Mouse (Mus musculus) heart, embryonic 13.5 days (tissue): ENCODE data around the gene Mybpc1. TPM values are rescaled to one million over a fixed set of nuclear protein-coding genes. Genes with fewer than 3 reads are reported as not detected.

Experiments used
- ATAC-seq: fragments of 200-750 bp; cut with Nextera tagmentation; 2 replicates; pipeline ENCODE4 v1.8.0; 2017; ENCODE audit warnings: moderate TSS enrichment; ENCODE audit not compliant: insufficient number of reproducible peaks, low FRiP score, low TSS enrichment; ENCODE audit errors: extremely low read depth
- H3K27ac ChIP-seq: fragments of 300-500 bp; sonication (generic); replicated peaks from 2 replicates; pipeline ENCODE4 v1.5.1; 2015; ENCODE audit warnings: moderate library complexity, mild to moderate bottlenecking, inconsistent platforms
- H3K27me3 ChIP-seq: fragments of 300-500 bp; sonication (generic); replicated peaks from 2 replicates; pipeline ENCODE4 v1.6.1; 2015; ENCODE audit warnings: mild to moderate bottlenecking, inconsistent platforms
- H3K36me3 ChIP-seq: fragments of 300-500 bp; sonication (generic); 2 replicates; pipeline ENCODE4 v1.6.1; 2015; ENCODE audit warnings: mild to moderate bottlenecking, inconsistent platforms
- H3K4me1 ChIP-seq: fragments of 300-500 bp; sonication (generic); 2 replicates; pipeline ENCODE4 v1.6.1; 2015; ENCODE audit warnings: inconsistent platforms
- H3K4me2 ChIP-seq: fragments of 300-500 bp; sonication (generic); 2 replicates; pipeline ENCODE4 v1.6.1; 2015; ENCODE audit warnings: inconsistent platforms, mild to moderate bottlenecking, moderate library complexity
- H3K4me3 ChIP-seq: fragments of 300-500 bp; sonication (generic); 2 replicates; pipeline ENCODE4 v1.5.1; 2015; ENCODE audit warnings: moderate library complexity, mild to moderate bottlenecking, inconsistent platforms
- H3K9ac ChIP-seq: fragments of 300-500 bp; sonication (generic); 2 replicates; pipeline ENCODE4 v1.6.1; 2015; ENCODE audit warnings: inconsistent platforms, mild to moderate bottlenecking, moderate library complexity
- H3K9me3 ChIP-seq: fragments of 300-500 bp; sonication (generic); 2 replicates; pipeline ENCODE4 v1.6.1; 2016; ENCODE audit warnings: inconsistent platforms
- WGBS: fragments of 180-500 bp; shearing (Covaris S2); methylation state at CpG from one replicate; pipeline ENCODE4 v1.1.7; 2015; ENCODE audit warnings: mixed read lengths; 5-methylcytosine and 5-hydroxymethylcytosine counted together
- polyA plus RNA-seq: library from polyadenylated mRNA; unstranded; fragments of >200 nt; fragmentation: Nextera tagmentation; extraction: Ambion mirVana; gene quantifications from 2 replicates; pipeline ENCODE4 v1.2.1, GENCODE M21; 2015

The Mybpc1 gene
- polyA plus RNA-seq, 1 experiment from 2014 or later, result 2.0 TPM

DNA sequence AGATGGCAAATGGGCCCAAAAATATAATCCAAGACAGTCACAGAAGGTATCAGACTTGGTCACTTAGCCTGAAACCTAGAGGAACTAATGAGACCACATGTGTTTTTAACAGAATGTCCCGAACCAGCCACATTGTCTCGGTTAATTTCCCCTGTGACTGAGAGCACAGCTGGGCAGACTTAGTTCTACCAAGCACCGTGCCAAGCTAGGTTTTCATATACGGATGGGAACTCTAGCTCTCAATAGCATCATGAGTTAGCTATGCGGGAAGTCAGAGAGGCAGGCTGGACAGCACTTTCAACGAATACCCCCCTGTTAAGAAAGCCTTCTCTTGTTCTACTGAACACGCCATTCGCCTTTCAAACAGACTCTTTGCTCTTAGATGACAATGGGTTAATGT is 1.1 kb upstream of the Mybpc1 start:
- 77% methylated on average over 8 of the region's 8 CpGs for WGBS
- ATAC-seq, result no peak
- H3K4me1 ChIP-seq, result 0 out of 2 replicates have a peak, but pooled peaks cover 6% of the 10 kb centered on the region

DNA sequence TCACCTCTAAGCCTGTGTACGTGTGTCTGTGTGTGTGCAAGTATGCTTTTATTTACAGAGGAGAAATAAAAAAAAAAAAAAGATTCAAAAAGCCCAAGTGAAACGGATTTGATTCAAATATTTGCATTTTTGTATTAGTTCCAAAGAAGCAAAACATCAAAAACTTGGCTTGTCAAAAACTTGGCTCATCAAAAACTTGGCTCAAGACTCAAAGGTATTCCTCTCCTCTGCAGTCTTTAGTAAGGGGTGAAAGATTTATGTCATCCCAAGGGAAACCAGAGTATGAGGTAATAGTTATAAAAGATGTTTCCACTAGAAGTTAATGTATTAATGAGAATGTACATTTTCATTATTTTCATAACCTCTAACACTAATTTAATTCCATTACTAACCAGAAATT is 1.2 kb downstream of the Mybpc1 start:
- H3K9me3 ChIP-seq, result no peaks in the 10 kb centered on the region
- no peak overlapping the region for H3K4me3 ChIP-seq
- H3K9ac ChIP-seq, result no peak overlapping the region
- WGBS, result 56% methylated on average over 2 of the region's 2 CpGs
- no peak overlapping the region for H3K4me2 ChIP-seq
- no peak overlapping the region for H3K27ac ChIP-seq
- ATAC-seq, result no peak
- no peaks in the 10 kb centered on the region; the same call in 1 of the 2 replicates for H3K27me3 ChIP-seq
- H3K36me3 ChIP-seq, result no peaks in the 10 kb centered on the region
- H3K4me1 ChIP-seq, result 0 out of 2 replicates have a peak, but pooled peaks cover 6% of the 10 kb centered on the region

More for the DNA sequence above, 1.1 kb upstream of the Mybpc1 start:
- Histone ChIP-seq H3K4me2 (no peak overlapping the region), H3K9me3 (no peaks in the 10 kb centered on the region), H3K4me3 (no peak overlapping the region), H3K9ac (no peak overlapping the region), H3K36me3 (no peaks in the 10 kb centered on the region), H3K27me3 (no peaks in the 10 kb centered on the region; the same call in 1 of the 2 replicates), H3K27ac (no peak overlapping the region)

DNA sequence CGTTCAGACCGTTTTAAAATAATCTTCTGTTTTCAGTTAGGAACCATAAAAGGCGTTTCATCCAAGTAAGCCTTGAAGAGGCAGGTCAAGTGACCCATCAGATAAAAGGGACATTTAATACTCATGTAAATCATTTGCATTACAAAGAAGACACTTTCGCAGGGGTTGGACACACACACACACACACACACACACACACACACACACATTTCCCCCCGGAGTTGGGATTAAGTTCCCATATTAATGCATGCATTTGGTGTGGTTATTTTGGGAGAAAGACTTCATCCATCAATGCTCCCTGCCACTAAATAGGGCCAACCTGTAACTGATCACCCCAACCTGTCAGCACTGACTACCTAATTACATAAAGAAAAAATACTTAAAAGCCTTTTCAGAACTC is 1.7 kb downstream of the Mybpc1 start:
- Histone ChIP-seq H3K4me2 (no peak overlapping the region), H3K27ac (no peak overlapping the region), H3K4me1 (0 out of 2 replicates have a peak, but pooled peaks cover 6% of the 10 kb centered on the region), H3K9ac (no peak overlapping the region), H3K27me3 (no peaks in the 10 kb centered on the region; the same call in 1 of the 2 replicates), H3K4me3 (no peak overlapping the region), H3K36me3 (no peaks in the 10 kb centered on the region), H3K9me3 (no peaks in the 10 kb centered on the region)
- WGBS, result 50% methylated on average over 5 of the region's 5 CpGs
- ATAC-seq, result no peak

DNA sequence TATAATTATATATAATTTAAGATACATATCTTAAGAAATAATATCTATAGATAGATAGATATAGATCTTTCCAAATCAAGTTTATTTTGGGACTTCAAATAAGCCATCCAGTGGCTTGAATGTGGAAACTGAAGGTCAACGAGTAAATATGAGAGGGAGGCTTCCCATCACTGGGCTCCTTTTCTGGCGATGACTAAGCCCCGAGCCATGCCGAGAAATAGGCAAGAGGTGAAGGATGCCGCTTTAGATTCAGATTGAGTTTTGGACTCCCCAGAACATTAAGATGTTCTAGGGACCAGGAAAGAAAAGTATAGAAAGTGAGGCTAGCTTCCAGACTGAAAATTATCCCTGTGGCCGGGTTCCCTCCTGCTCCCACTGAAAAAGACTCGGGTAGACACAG is 4.4 kb downstream of the Mybpc1 start:
- H3K4me1 ChIP-seq, result 0 out of 2 replicates have a peak, but pooled peaks cover 6% of the 10 kb centered on the region
- no peaks in the 10 kb centered on the region for H3K36me3 ChIP-seq
- H3K9me3 ChIP-seq, result no peaks in the 10 kb centered on the region
- no peak overlapping the region for H3K9ac ChIP-seq
- no peak overlapping the region for H3K4me3 ChIP-seq
- no peak overlapping the region for H3K4me2 ChIP-seq
- WGBS, result 77% methylated on average over 7 of the region's 7 CpGs
- no peak for ATAC-seq
- no peaks in the 10 kb centered on the region for H3K27me3 ChIP-seq
- no peak overlapping the region for H3K27ac ChIP-seq

DNA sequence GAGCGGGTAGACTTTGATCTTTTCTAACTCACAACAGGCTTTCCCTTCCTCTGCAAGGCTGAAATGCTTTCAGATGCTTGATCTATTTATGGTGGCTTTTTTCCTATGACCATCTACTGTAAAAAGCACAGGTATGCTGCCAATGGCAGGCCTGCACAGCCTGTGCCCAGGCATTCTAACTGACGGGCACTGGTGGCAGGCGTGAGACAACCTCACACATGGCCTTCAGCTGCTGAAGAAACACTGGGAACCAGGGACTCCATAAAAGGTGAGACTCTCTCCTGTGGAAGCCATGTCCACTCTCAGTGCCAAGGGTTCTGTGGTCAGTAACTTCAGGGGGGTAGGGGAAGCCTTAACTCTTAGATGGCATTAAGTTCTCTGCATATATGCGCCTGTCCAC is 12.6 kb downstream of the Mybpc1 start:
- H3K27me3 ChIP-seq, result peaks cover 3% of the 10 kb centered on the region; the same call in 1 of the 2 replicates
- ATAC-seq, result no peak
- H3K36me3 ChIP-seq, result no peaks in the 10 kb centered on the region
- no peak overlapping the region for H3K27ac ChIP-seq
- no peak overlapping the region for H3K4me2 ChIP-seq
- H3K4me3 ChIP-seq, result no peak overlapping the region
- H3K9ac ChIP-seq, result no peak overlapping the region
- no peaks in the 10 kb centered on the region for H3K4me1 ChIP-seq
- 86% methylated on average over 4 of the region's 4 CpGs for WGBS
- no peaks in the 10 kb centered on the region for H3K9me3 ChIP-seq

DNA sequence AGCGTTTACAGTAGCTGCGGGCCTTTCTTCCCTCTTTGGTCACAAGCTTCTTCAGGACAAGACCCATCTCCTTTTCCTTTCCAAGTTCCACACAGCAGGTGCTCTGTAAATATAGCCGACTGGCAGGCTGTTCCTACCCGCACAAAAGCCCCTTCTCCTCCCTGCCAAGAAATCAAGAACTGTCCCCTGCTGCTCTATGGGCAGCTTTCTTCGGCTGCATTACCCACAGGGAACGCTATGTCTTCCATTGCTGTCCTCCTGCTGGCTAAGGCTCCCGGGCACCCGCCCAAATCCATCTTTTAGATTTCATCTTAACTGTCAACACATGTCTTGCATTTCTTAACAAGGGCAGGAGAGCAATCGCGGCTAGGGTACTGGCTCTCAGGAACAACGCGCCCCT is 13.9 kb downstream of the Mybpc1 start:
- Histone ChIP-seq H3K9me3 (no peaks in the 10 kb centered on the region), H3K27me3 (peaks cover 3% of the 10 kb centered on the region; the same call in 1 of the 2 replicates), H3K4me3 (no peak overlapping the region), H3K27ac (no peak overlapping the region), H3K9ac (no peak overlapping the region), H3K4me1 (no peaks in the 10 kb centered on the region), H3K36me3 (no peaks in the 10 kb centered on the region), H3K4me2 (no peak overlapping the region)
- 51% methylated on average over 12 of the region's 12 CpGs for WGBS
- ATAC-seq, result no peak

DNA sequence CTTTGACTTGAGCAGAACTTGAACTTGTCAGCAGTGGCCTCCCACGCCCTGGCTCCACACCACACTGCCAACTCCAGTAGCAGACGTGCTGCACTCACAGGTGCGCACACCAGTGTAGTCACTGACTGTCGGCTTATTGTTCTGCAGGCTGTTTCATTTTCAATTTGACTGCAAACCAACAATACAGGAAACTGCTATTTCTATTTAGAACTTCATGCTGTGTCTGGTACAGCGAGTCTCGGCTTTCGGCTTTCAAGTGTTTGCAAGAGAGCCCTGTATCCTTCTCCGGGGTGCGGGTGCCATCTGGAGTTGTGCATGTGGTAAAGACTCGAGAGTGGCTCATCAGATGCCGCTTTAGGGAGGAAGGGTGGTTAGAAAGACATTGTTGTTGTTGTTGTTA is 20.5 kb downstream of the Mybpc1 start:
- 83% methylated on average over 11 of the region's 11 CpGs for WGBS
- H3K36me3 ChIP-seq, result no peaks in the 10 kb centered on the region
- ATAC-seq, result no peak
- no peak overlapping the region for H3K4me2 ChIP-seq
- H3K4me1 ChIP-seq, result no peaks in the 10 kb centered on the region
- no peaks in the 10 kb centered on the region for H3K9me3 ChIP-seq
- no peak overlapping the region for H3K27ac ChIP-seq
- H3K27me3 ChIP-seq, result no peaks in the 10 kb centered on the region
- no peak overlapping the region for H3K4me3 ChIP-seq
- no peak overlapping the region for H3K9ac ChIP-seq

DNA sequence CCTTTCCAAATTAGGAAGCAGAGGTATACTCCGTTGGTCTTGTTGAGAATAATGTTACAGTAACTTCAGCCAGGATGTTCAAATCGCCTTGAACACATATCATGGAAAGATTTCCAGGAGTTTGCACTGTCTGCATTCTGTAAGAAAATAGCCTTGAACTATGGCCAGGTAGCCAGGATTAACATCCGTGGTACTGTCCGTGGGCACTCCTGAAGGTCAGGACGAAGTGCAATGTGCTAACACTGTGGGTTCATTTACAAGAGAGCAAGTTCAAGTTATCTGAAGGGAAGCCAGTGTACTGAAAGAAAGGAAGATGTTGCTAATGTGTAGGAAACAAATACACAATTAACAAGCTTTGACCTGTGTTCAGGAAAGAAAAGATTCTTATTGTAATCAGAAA is 24.2 kb downstream of the Mybpc1 start:
- Histone ChIP-seq H3K36me3 (no peaks in the 10 kb centered on the region), H3K4me1 (no peaks in the 10 kb centered on the region), H3K9me3 (no peaks in the 10 kb centered on the region), H3K4me2 (no peak overlapping the region), H3K4me3 (no peak overlapping the region), H3K27ac (no peak overlapping the region), H3K27me3 (no peaks in the 10 kb centered on the region), H3K9ac (no peak overlapping the region)
- no peak for ATAC-seq
- WGBS, result 71% methylated on average over 5 of the region's 5 CpGs

DNA sequence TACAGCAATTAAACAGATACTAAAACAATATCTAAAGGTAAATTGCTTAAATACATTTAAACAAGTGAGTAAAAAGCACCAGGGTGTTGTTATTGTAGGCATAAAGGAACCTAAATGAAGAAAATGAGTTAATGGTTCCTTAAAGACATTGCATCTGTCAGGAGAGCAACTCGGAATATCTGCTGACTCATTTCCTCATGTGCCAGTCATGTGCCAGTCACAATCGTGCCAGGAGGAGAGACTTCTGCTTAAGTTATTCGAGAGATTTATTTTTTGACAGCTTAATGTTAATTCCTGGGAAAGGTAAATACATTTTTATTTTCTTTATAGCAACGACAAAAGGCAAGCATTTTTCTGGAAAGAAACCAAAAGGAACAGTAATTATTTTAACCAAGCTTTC is 26.3 kb downstream of the Mybpc1 start:
- Histone ChIP-seq H3K4me2 (no peak overlapping the region), H3K9ac (no peak overlapping the region), H3K4me3 (no peak overlapping the region), H3K4me1 (no peaks in the 10 kb centered on the region), H3K9me3 (no peaks in the 10 kb centered on the region), H3K27me3 (0 out of 2 replicates have a peak, but pooled peaks cover 7% of the 10 kb centered on the region), H3K27ac (no peak overlapping the region), H3K36me3 (no peaks in the 10 kb centered on the region)
- no peak for ATAC-seq
- WGBS, result 65% methylated on average over 4 of the region's 4 CpGs

DNA sequence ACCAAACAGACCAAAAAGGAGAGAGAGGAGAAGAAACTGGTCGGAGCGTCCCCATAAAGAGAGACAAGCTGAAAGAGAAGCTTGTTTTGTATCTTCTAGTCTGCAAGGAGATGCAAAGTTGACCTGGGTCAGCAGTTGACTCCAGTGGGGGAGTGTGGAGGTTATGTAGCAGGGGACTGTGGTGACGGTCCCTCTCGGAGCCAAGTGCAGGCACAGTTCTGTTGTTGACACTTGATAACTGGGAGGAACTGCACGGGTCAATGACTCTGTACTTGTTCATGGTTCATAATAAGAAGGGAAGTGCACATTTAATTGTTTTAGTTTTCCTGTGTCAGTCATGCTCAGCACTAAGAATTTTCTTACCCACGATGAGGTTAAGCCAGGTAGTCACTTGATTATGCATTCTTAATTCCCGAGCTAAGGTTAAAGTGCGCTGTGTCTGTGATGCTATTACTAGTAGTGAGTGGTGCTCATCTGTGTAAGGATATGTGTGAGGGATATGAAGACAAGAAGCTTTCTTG is 30.8 kb downstream of the Mybpc1 start:
- H3K27ac ChIP-seq, result no peak overlapping the region
- no peak overlapping the region for H3K4me2 ChIP-seq
- H3K36me3 ChIP-seq, result no peaks in the 10 kb centered on the region
- H3K4me3 ChIP-seq, result no peak overlapping the region
- no peak for ATAC-seq
- 65% methylated on average over 8 of the region's 8 CpGs for WGBS
- H3K27me3 ChIP-seq, result peaks cover 10% of the 10 kb centered on the region; the same call in 1 of the 2 replicates
- no peak overlapping the region for H3K9ac ChIP-seq
- H3K9me3 ChIP-seq, result no peaks in the 10 kb centered on the region
- H3K4me1 ChIP-seq, result peaks cover 5% of the 10 kb centered on the region; the same call in 1 of the 2 replicates

DNA sequence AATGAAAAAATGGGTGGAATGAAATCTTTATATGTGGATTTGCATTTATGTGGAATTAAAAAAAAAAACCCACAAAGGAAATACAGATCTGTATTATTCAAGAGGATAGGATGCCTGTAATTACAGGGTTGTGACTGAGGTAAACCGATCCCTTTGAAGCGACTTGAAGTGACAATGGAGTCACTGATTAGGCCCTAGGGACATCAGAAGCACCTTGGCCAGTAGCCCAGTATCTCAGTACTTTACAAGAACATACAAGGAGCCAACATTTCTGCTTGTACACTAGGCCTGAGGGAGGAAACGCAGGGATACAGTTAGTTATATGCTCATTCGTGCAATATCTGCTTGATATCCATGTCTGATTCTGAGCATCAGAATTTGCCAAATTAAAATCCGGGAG is 32.8 kb downstream of the Mybpc1 start:
- Histone ChIP-seq H3K4me3 (no peak overlapping the region), H3K9me3 (no peaks in the 10 kb centered on the region), H3K4me1 (peaks cover 5% of the 10 kb centered on the region; the same call in 1 of the 2 replicates), H3K9ac (no peak overlapping the region), H3K4me2 (no peak overlapping the region), H3K27ac (no peak overlapping the region), H3K27me3 (peaks cover 10% of the 10 kb centered on the region; the same call in 1 of the 2 replicates), H3K36me3 (no peaks in the 10 kb centered on the region)
- WGBS, result 52% methylated on average over 5 of the region's 5 CpGs
- no peak for ATAC-seq

DNA sequence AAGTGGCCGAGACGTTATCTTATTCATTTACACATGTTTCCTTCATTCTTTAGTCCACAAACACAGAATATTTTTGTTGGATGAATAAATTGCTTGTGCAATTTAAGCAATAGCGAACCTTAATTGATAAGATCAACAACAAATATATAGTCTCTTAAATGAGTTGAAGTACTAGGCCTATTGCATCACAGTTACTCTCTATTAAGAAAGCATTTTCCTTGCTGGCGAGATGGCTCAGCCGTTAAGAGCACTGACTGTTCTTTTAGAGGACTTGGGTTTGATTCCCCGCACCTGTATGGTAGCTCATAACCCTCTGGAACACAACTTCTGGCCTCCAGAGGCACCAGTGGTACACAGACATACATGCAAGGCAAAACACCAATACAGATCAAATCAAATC is 47.9 kb downstream of the Mybpc1 start:
- Histone ChIP-seq H3K27ac (no peak overlapping the region), H3K36me3 (no peaks in the 10 kb centered on the region), H3K4me1 (no peaks in the 10 kb centered on the region), H3K4me2 (no peak overlapping the region), H3K9me3 (no peaks in the 10 kb centered on the region), H3K27me3 (no peaks in the 10 kb centered on the region), H3K9ac (no peak overlapping the region), H3K4me3 (no peak overlapping the region)
- no peak for ATAC-seq
- WGBS, result 85% methylated on average over 6 of the region's 6 CpGs
